Mouse (Mus musculus) megakaryocyte, embryonic 14.5 days (primary cell): ENCODE measurements around the gene Epb41.

ENCODE experiments used
- FLI1 ChIP-seq: IDR thresholded peaks from 2 replicates; pipeline ENCODE4 v1.6.1; 2012; ENCODE audit warnings: low read length, inconsistent platforms, mixed read lengths
- GATA1 ChIP-seq: IDR thresholded peaks from 3 replicates; pipeline ENCODE4 v1.6.1; 2012; ENCODE audit warnings: mixed read lengths, low read length, inconsistent platforms, borderline replicate concordance

- TF ChIP-seq GATA1 (no peak), FLI1 (no peak)
These were observed 176.0 kb downstream of the Epb41 start for GRCm38 (mm10) chr4:131899180-131899554.
